Mouse (Mus musculus): Measurements from ENCODE around the gene Gm42791. TPM values are rescaled to one million over a fixed set of nuclear protein-coding genes. Genes with fewer than 3 reads are reported as not detected.
A peak's percentile ranks its signal among the peaks of the same experiment; 100 is the strongest.

Gm42791 gene
- total RNA-seq, 2 experiments from 2014 or later, result 34.0 to 39.1 TPM

DNA sequence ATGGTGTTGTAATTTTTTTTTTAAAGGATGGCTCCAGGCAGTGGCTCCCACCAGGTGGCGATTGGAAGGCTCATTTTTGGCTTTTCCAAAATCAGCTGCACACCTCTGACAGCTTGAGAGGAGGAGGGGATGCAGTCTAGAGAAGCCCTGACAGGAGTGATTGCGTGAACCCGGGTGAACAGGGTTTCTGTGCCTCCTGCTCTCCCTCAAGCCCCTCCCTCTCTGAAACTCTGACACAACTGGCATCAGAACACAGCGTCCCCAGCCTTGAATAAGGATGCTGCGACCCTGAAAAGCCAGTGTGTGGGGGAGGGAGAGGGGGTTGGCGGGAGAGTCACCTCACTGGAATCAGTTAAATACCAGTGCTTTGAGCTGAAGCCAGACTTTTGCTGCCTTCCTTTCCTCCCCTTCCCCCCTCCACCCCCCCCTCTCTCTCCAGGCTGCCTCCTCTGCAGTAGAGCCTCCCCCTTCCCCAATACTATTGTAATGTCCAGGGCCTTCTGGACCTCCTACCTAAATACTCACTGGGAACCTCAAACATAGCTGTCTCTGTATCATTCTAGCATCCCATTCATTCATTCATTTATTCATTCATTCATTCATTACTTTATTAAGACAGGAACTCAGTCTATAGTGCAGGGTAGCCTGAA, 21.8 kb downstream of the Gm42791 start:
- no peak for DNase-seq (ENCODE audit: extremely low spot score in 1 of 2, low spot score in 2 of 2)
- intact Hi-C loops (cut with DNase I), result no loop called here

GRCm38 (mm10) chr5:148972167-148972566, 22.8 kb downstream of the Gm42791 start:
- no peak for DNase-seq (ENCODE audit: extremely low spot score in 1 of 2, low spot score in 2 of 2)
- Histone ChIP-seq H3K27ac (no peak overlapping the region), H3K4me3 (no peak overlapping the region)
- intact Hi-C loops (cut with DNase I), result no loop called here
- no peak for TF ChIP-seq CTCF (IDR thresholded peaks at IDR 0.05)

More for the DNA sequence above, 21.8 kb downstream of the Gm42791 start:
- no peak overlapping the region for H3K27ac ChIP-seq
- no peak overlapping the region for H3K4me3 ChIP-seq
- TF ChIP-seq CTCF (IDR thresholded peaks at IDR 0.05), result peak; percentile 14; the same call in 1 of the 2 replicates

DNA sequence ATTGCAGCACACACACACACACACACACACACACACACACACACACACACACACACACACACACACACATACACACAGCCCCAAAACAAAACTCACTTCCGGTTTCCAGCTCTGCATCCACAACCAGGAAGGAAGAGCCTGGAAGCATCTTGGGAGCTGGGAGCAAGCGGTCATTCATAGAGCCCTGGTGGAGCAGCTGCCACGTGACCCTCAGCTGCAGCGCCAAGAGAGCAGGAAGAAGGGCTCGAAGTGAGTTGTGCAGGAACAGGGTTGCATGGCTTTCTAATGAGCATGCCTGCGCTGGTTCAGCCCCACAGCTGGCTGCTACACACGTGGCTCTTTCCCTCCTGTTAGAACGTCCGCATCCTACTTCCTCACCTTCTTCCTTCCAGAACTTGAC, 25.3 kb downstream of the Gm42791 start:
- intact Hi-C loops (cut with DNase I), result loop anchor here (5.0 kb wide), 1 partner anchor 568 kb away; no protein-coding TSS in a partner anchor
- no peak for TF ChIP-seq CTCF (IDR thresholded peaks at IDR 0.05)
- DNase-seq (ENCODE audit: extremely low spot score in 1 of 2, low spot score in 2 of 2), result no peak
- H3K4me3 ChIP-seq, result no peak overlapping the region
- no peak overlapping the region for H3K27ac ChIP-seq

DNA sequence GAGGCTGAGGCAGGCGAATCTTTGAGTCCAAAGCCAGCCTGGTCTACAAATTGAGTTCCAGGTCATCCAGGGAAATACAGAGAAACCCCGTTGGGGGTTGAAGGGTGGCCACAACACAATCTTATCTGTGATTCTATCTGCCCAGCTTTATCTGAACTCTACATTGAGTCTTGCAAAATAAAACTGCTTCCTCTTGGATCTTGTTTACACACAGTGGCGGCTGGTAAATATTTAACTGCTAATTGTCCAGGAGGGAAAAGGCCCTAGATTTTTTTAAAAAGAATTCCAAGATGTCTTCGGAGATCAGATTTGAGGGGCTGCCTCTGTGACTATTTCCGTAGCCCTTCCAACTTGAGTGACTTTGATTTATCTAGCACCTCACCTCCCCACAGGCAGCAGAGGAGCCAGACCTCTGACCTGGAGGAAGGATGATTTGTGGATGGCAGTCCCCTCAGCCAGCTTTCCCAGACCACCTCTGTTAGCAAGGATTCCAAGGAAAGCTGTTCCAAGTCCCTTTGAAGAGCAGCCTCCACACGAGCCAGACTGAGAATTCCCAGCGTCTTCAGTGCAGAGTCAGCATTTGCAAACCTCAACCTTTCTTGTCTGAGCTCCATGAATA, 25.9 kb downstream of the Gm42791 start:
- intact Hi-C loops (cut with DNase I), result loop anchor here (5.0 kb wide), 1 partner anchor 568 kb away; no protein-coding TSS in a partner anchor
- no peak for DNase-seq (ENCODE audit: extremely low spot score in 1 of 2, low spot score in 2 of 2)
- no peak for TF ChIP-seq CTCF (IDR thresholded peaks at IDR 0.05)
- Histone ChIP-seq H3K4me3 (no peak overlapping the region), H3K27ac (peak overlapping the region; percentile 44; the same call in 1 of the 2 replicates)

DNA sequence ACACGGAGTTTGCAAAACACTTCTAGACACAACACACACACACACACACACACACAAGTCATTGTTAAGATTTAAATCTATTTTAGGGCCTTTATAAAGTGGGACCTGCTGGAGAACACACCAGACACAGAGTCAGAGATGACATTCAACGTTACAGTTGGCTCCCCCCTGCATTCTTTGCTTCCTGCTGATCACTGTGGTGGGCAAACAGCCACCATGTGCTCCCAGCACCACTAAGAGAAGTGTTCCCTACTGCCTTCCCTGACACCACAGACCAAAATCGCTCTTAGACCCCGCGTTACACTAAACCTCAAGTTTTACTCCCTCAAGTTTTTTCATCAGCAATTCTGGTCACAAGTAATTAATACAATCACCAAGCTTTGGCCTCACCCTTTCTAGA, 26.8 kb downstream of the Gm42791 start:
- TF ChIP-seq CTCF (IDR thresholded peaks at IDR 0.05), result no peak
- H3K4me3 ChIP-seq, result no peak overlapping the region
- DNase-seq (ENCODE audit: extremely low spot score in 1 of 2, low spot score in 2 of 2), result no peak
- H3K27ac ChIP-seq, result no peak overlapping the region
- intact Hi-C loops (cut with DNase I), result loop anchor here (5.0 kb wide), 1 partner anchor 569 kb away; no protein-coding TSS in a partner anchor

GRCm38 (mm10) chr5:148966395-148966794, 28.6 kb downstream of the Gm42791 start:
- peak overlapping the region; percentile 94 for H3K27ac ChIP-seq

DNA sequence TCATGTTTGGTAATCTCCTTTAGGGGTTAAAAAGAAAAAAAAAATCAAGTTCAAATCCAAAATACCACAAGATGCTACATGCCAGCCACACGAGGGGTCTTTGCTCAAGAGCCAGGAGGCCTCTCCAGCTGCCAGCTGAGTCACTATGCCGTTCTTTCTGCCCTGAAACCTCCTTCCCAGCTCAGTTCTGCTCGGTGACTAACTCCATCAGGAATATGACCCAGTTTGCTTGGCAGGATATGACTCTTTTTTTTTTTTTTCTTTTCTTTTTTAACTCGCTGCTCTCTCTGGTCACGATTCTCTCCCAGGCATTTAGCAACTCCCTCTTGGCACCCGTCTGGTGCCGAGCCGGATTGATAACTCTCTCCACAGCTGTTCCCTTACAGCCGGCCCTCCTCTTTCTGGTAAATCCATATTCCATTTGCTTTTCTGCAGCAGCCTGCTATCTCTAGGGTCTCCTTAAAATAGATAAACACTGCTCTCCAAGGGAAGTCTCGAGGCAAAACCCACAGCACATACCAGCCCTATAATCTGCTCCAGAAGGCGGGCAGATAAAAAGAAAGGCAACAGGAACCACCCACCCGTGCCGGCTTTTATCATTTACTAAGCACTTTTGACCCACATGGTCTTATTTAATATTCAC, 29.1 kb downstream of the Gm42791 start:
- no peak; the same call in 1 of the 2 replicates for TF ChIP-seq CTCF (IDR thresholded peaks at IDR 0.05)
- peak; percentile 65 to 67 for DNase-seq (ENCODE audit: extremely low spot score in 1 of 2, low spot score in 2 of 2)
- Histone ChIP-seq H3K27ac (peak overlapping the region; percentile 94), H3K4me3 (no peak overlapping the region)
- intact Hi-C loops (cut with DNase I), result loop anchor here (2.0 to 5.0 kb wide), 4 partner anchors 29 to 571 kb away; partner anchors contain the start of gene Gm42791

More at GRCm38 (mm10) chr5:148966395-148966794, 28.6 kb downstream of the Gm42791 start:
- H3K4me3 ChIP-seq, result no peak overlapping the region
- no peak for TF ChIP-seq CTCF (IDR thresholded peaks at IDR 0.05)
- intact Hi-C loops (cut with DNase I), result loop anchor here (2.0 to 5.0 kb wide), 2 partner anchors 48 to 571 kb away; no protein-coding TSS in a partner anchor
- DNase-seq (ENCODE audit: extremely low spot score in 1 of 2, low spot score in 2 of 2), result no peak

DNA sequence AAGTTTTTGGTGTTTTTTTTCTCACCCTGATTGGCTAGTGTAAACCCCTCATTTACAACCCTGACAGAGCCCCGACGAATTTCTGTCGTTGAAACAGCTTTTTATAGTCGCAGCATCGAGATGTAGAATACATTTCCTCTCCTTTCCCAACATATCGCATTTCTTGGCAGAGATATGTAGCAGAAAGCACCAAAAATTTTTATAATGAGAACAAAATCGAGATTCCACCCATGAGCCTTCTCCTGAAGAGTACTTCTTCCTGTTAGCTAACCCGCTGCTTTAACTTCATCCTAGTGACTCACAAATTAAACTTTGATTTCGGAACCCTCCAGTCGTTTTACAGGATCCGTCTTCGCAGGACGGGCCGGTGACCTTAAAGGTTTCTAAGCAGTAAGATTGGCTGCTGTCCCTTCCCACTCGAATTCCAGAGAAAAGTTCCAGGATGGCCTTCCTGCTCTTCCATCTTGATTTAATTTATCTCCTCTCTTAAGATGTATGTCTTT, 29.8 kb downstream of the Gm42791 start:
- no peak overlapping the region for H3K4me3 ChIP-seq
- peak overlapping the region; percentile 94 for H3K27ac ChIP-seq
- no peak for DNase-seq (ENCODE audit: extremely low spot score in 1 of 2, low spot score in 2 of 2)
- no peak for TF ChIP-seq CTCF (IDR thresholded peaks at IDR 0.05)
- intact Hi-C loops (cut with DNase I), result loop anchor here (2.0 to 5.0 kb wide), 3 partner anchors 30 to 572 kb away; partner anchors contain the start of gene Gm42791

DNA sequence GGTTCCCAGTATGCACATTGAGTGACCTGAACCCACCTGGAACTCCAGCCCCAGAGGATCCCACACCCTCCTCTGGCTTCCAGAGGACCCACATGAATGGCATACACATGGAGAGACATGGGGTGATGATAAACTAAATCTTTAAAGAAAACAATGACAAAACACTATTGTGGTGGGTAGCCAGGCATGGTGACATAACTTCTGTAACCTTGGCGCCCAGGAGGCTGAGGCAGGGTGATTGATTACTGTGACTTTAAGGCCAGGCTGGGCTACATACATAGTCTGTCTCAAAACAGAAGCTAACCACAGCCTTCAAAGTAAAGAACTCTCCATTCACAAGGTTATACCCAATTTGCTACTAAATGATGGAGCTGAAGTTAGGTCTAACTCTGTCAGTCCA, 30.7 kb downstream of the Gm42791 start:
- no peak for TF ChIP-seq CTCF (IDR thresholded peaks at IDR 0.05)

GRCm38 (mm10) chr5:148960211-148960610, 34.7 kb downstream of the Gm42791 start:
- TF ChIP-seq CTCF (IDR thresholded peaks at IDR 0.05), result no peak
- DNase-seq (ENCODE audit: extremely low spot score in 1 of 2, low spot score in 2 of 2), result no peak
- H3K4me3 ChIP-seq, result peak overlapping the region; percentile 48
- intact Hi-C loops (cut with DNase I), result no loop called here
- H3K27ac ChIP-seq, result peak overlapping the region; percentile 91

More for the DNA sequence above, 30.7 kb downstream of the Gm42791 start:
- Histone ChIP-seq H3K27ac (peak overlapping the region; percentile 94), H3K4me3 (no peak overlapping the region)
- intact Hi-C loops (cut with DNase I), result loop anchor here (2.0 kb wide), 2 partner anchors 31 to 87 kb away; partner anchors contain the start of gene Gm42791
- DNase-seq (ENCODE audit: extremely low spot score in 1 of 2, low spot score in 2 of 2), result no peak
